Mouse (Mus musculus) lung, postnatal 25 days (tissue): ENCODE measurements around the gene Dnttip1.
"Not testable (repeated sequence)": the region's sequence is repeated elsewhere in the genome, so short reads cannot be mapped to it uniquely, and the experiment has no call there.

Source experiments
- DNase-seq: peaks from one replicate; pipeline ENCODE4 v3.0.0; 2022; ENCODE audit warnings: low spot score

Dnttip1 gene

DNA sequence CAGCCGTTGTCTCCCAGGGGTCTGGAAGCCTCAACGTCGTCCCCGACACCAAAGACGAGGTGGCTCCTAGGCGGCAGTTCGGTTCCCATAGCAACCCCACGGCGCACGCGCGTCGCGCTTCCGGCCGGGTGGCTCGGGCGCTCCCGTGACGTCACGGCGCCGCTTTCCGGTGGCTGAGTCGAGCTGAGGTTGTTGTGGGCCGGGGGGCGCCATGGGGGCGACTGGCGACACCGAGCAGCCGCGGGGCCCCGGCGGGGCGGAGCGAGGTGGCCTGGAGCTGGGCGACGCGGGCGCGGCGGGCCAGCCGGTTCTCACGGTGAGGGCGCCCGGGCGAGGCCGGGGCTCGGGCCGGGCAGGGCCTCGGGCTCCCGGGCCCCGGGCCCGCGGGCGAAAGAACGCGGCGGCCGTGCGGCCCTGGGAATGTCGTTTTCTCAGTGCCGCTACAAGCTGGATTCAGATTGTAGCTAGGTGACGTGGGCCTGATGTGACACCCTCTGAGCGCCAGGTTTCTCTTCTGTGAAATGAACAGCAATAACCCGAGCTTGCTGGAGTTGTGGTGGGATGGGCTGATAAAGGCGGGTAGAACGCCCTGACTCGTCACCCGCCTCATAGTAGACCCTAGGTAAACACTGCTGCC lies at the start of gene Dnttip1, which contains the start of gene Wfdc3:
Gene Dnttip1 (plus strand): TSS at position 141 of the 637 bp plus-strand sequence.
Gene Wfdc3 (minus strand): TSS at position 89 of the 637 bp plus-strand sequence.
- peak; percentile 93 for DNase-seq

DNA sequence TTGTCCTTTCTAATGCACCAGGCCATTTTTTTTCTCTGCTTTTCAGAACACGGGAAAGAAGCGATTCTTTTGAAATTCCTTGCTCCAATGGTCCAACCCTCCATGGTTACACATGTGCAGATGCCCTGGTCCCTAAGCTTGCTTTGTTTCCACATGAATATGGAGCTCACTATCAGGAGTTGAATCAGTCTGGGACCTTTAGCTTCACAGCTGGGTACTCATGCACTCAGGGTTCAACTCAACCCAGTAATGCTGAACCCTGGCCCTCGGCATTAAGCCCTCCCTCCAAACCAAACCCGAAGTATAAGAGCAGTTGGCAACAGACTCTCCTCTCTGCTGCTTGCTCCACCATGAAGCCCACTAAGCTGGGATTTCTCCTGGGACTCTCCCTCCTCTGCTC lies 47.6 kb upstream of the Dnttip1 start, which contains the start of gene Spint4:
Gene Spint4 (plus strand): TSS at position 301 of the 400 bp plus-strand sequence.
- DNase-seq = no peak

DNA sequence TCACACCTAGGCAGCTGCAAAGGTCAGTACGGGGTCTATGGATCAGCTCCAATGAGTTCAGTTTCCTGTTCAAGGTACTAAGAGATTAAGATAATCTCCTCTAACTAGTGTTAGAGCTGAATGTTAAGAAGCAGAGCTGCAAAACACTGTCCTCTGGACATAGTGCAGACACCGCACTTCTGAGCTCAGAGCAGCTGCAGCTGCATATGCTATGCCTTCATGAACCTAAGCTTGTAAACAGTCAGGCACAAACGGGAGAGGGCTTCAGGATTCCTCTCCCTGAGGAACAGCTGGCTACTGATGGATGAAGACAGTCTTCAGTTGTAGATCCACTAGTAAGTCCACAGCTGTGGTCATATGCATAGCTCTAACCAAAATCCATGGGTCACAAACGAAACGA lies 44.8 kb upstream of the Dnttip1 start:
- DNase-seq = no peak

DNA sequence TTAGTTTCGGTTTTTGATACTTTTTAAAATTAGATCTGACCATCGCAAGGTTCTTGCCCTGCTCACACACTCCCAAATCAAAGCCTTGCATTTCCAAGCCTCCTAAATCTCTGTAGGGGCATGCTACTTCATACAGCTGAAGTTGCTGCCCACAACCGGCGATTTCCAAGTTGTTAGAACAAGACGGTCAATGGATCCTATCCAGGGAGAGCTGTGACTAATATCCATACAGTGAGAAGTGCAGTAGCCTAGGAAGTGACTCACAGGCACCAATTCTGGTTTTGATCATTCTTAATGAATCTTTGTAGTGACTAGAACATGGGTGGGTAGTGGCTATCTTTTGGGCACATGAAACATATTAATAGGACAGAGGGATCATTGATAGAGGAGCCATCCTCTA lies 44.0 kb upstream of the Dnttip1 start:
- DNase-seq = no peak

DNA sequence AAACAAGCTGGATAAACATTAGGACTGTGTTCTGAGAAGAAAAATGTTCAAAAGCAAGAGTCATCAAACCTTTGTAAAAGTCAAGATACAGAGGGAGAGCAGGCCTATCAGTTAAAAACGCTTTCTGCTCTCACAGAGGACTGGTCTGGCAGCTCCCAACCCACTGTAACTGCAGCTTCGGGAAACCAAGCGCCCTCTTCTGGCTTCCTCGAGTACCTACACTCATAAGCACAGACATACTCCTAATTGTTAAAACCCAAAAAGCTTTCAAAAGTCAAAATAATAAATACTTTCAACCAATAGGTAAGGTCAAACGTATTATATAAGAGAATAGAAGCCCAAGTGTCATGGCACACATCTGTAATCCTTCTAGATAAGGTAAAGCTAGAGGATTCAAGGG lies 41.5 kb upstream of the Dnttip1 start:
- no peak for DNase-seq

DNA sequence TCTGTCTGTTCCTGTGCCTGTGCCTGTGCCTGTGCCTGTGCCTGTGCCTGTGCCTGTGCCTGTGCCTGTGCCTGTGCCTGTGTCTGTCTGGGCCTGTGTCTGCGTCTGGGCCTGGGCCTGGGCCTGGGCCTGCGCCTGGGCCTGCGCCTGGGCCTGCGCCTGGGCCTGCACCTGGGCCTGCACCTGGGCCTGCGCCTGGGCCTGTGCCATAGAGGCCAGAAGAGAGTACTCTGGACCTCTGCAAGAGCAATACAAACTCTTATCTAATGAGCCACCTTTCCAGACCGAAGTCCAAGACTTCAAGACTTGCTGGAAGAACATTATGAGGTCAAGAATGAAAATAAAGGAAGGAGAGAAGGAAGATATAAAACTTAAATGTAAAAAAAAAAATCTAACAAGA lies 40.5 kb upstream of the Dnttip1 start:
- no peak for DNase-seq

DNA sequence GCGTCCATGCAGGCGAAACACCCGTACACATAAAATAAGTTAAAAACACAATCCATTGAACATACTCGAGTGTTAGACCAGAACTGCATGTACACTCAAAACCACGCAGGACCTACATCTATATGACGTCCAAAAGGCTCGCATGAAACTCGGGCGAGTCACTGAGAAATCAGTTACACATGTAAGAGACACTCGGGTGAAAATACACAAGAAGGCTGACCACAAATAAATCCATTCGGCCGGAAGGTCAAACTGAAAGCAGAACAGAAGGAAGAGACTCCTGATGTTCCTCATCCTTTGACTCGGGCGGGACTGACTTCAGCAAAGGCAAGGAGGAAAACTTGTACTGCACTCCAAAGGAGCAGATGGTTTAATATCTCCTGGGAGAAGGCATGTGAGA lies 39.8 kb upstream of the Dnttip1 start:
- DNase-seq = no peak

DNA sequence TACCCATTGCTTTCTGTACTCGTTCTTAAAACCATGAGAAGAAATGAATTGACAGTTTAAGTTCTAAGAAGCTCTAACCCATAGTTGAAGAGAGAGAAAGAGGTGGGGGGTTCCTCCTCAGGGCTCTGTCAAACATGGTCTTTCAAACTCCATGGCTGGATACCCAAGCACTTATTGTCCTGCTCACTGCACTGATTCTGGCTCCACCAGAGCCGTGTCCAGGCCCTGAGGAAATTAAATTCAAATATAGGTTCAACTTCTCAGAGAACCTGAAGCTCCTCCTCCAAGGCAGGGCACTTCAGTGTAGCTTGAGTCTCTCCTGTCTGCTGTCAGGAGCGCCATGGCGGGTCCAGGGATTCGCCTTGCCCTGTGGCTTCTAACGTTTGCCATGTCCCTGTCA lies 30.8 kb upstream of the Dnttip1 start, which contains the start of gene Spint5:
Gene Spint5 (plus strand): TSS at position 301 of the 400 bp plus-strand sequence.
- no peak for DNase-seq

DNA sequence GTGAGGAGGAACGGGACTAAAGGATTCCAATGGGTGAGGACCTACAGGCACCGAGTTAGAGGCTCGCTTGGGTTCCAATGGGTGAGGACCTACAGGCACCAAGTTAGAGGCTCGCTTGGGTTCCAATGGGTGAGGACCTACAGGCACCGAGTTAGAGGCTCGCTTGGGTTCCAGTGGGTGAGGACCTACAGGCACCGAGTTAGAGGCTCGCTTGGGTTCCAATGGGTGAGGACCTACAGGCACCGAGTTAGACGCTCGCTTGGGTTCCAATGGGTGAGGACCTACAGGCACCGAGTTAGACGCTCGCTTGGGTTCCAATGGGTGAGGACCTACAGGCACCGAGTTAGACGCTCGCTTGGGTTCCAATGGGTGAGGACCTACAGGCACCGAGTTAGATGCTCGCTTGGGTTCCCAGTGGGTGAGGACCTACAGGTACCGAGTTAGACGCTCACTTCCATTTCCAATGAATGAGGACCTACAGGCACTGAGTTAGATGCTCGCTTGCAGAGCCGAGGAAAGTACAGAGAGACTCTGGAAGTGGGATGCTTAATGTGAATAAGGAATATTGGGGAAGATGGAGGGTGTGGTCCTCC lies 29.5 kb upstream of the Dnttip1 start:
- not testable (repeated sequence) for DNase-seq

DNA sequence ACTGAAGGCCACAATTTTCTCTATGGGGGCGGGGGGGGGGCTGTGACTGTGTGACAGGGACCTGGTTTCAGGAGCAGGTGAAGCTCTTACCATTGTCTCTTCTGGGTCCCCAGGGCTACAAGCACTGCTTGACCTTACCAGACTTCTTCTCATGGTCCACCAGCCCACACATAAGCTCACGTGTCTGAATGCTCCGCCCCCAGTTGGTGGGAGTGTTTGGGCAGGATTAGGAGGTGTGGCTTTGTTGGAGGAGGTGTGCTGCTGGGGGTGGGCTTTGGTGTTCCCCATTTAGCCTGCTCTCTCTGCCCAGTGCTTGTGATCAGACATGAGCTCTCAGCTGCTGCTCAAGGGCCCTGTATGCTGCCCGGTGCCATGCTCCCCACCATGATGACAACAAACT lies 22.5 kb upstream of the Dnttip1 start:
- no peak for DNase-seq

DNA sequence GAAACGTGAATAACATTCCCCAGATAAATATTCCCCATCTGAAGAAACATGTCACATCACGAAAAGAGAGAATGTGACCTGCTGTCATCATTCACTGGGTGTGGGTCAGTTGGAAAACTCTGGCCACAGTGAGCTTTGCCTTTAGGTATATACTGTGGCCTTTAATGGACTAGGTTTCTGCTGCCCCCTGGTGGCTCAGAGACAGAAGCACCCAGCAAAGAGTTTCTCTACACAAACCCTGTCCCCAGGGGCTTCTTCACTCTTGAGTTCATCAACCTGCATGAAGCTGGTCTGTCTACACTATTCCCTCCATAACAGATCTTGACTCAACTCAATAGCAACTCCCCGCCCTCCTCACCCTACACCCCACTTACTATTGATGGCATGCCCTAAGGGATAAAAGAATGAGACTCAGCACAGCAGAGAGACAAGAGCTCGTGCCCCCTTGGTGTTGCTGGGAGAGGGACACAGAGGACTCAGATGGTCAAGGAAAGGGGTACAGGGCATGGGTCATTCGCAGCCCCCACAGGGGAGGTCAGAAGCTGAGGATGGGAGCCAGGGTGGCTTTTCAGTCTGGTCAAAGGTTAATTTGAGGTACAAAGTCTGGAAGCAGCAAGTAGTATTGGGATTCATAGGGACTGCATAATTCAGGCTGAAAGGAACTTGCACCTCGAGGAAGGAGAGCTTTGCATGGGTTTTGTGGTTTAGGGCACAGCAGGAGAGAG lies 19.7 kb upstream of the Dnttip1 start:
- peak; percentile 67 for DNase-seq

DNA sequence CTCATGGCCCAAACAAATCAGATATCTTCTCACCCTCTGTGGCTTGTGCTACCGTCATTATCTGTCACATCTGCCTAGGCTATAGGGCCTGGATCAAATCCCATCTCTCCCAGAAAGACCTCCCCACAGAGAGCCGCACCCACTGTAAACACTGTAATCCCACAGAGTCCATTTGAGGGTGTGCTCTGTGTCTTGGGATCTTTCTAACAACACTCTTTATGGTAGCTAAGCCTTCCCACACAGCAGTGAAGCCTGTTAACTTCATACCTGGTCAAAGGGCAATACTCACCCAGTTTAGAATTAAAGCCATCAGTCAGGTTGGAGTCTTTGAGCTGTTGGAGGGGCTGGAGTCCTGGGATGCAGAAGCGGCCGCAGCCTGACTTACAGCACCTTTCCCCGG lies 14.1 kb upstream of the Dnttip1 start:
- DNase-seq = no peak

DNA sequence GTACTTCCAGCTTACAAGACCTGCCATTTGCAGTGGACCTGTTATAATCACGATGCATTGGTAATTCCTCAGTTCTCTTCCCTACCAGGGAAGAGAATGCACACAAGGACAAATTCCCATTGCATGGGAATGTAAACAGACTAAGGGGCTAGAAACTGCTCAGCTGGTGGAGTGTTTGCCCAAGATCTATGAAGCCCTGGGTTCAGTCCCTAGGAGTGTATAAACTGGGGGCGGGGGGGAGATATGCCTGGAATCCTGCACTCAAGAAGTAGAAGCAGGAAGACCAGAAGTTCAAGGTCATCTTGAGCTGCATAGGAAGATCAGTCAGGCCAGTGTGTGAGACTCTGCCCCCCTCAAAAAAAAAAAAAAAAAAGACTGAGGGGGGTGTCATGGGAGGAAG lies 12.5 kb upstream of the Dnttip1 start:
- DNase-seq = no peak

DNA sequence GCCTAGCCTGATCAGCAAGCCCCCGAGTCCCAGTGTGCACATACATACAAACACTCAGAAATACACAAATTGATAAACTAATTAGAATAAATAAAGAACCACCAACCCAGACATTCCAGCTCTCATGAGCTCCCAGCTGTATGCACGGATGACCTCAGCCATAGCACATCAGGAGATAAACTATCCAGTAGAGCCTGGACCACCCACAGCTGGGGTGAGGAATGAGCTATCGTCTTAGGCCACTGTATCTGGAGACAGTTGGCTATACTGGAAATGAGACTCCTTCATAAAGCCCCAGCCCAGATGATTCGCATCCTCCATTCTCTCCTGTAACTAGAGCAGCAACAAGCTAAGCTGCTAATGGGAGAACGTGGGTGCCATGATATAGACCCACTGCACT lies 10.9 kb upstream of the Dnttip1 start:
- DNase-seq = no peak

DNA sequence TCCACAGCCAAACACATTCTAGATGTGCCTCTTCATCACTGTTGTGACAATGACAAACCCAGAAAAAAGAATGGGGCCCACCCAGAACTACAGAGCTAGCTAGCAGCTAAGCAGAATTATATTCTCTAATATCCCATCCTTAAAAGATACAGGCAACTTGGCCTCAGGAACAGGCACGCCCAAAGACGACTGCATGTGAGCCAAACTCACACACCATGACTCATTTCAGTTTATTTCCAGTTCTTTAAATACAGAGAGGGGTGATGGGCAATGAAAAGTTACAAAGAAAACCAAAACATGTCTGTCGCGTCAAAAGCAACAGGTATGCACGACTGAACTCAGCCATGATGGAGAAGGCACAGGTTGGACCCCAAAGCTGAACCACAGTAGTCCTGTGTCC lies 10.3 kb upstream of the Dnttip1 start:
- no peak for DNase-seq

DNA sequence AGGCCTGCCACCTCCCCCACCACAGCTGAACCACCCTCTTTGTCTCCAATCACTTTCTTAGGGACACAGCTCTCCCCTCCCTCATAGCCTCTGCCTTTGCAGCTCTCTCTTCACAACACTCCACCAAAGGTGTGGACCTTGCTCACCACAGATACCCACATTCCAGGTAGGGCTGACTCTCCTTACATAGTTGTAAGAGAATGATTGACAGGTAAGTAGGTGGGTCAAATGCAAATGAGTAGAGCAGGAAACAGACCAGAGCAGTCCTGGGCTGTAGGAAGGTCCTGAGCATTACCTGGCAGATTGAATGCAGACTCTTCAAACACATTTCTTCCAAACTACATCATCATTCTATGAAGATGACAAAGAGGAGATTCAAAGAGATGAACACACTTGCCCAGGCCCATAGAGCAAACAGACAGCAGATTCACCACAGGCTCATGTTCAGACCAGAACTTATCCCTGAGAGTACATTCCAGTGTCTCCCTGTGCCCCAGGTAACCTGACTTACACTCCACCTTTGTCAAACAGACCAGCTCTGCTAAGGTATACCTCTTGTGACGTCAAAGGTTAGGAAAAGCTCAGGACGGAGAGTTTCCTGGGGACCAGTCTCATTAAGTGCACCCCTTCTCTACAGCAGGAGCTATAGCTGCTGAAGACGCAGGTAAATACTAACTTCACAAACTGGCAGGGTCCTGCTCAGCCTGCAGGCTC lies 8.2 kb upstream of the Dnttip1 start:
- no peak for DNase-seq

DNA sequence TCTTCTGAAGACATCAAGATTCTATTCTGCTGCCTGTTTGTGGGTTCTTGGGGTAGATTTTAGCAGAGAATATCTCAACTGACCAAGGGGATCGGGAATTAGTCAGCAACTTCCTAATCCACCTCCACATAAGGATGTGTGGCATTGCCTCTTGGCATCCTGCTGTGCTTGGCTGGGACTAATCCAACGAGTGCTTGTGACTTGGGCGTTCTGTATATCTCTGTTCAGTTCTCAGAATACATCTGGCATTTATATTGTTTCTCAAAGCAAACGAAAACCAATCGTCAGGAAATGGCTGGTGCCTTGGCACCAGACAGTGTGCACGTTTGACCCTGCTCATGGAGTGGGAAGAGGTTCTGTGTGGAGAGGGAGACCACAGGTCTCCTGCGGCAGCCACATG lies 5.9 kb upstream of the Dnttip1 start:
- DNase-seq = no peak

DNA sequence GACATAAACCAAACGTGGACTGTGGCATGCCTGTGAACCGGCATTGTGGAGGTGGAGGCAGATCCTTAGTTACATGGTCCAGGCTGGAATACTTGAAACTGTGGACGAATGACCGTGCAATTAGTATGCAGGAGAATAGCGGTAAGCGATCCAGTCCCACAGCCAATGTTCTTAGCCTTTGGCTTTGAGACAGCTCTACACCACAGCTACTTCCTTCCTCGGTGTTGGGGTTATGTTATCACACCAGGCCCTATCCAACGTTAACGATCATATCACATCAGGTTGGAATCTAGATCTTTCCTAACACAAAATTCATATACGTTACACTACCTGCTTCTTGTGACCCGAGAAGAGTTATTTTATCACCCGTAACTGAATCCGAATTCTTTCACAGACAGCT lies 796 bp upstream of the Dnttip1 start:
- no peak for DNase-seq

DNA sequence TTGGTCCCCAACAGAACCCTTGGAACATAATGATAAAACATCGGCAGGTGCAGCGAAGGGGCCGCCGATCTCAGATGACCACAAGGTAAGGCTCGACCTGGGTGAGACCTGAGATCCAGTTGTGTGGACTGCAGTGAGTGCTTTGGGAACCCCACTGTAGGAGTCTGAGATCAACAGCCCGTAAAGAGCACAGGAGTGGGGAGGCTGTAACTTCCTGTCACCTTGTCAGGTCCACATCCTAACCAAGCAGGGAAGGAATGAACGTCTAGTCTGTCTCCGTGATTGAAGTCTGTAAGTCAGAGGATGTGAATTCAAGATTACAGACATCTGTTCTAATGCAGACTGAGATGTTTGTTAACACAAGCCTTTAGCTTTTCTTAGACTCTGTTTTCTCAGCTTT lies 910 bp downstream of the Dnttip1 start:
- DNase-seq = no peak

DNA sequence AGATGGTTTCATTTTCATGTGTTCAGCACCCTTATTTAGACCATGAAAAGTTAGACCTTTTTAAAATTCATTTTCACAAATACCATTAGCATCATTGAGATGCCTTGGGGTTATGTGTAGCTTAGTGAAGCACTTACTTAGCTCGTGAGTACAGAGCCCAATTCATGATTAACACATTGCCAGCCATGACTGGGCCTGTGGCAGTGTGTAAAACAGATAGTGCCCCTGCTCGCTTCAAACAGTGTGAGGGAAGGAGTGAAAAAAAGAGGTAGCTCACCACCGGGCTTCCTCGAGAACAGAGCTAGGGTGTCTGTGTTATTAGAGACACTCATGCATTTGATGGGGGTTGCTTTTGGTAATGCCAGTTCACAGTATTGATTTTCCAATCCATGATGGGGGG lies 2.4 kb downstream of the Dnttip1 start:
- DNase-seq = no peak

DNA sequence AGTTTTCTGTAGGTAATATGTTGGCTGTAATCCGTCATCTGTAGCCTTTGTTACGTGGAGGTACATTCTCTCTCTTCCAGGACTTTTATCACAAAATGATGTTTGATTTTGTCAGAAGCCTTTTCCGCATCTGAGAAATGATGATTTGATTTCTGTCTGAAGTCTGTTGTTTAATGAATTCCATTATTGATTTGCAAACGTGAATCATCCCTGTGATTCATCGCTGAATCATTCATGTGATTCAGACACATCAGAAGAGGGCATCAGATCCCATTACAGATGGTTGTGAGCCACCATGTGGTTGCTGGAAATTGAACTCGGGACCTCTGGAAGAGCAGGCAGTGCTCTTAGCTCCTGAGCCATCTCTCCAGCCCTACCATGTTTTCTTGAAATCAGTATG lies 3.2 kb downstream of the Dnttip1 start:
- no peak for DNase-seq

DNA sequence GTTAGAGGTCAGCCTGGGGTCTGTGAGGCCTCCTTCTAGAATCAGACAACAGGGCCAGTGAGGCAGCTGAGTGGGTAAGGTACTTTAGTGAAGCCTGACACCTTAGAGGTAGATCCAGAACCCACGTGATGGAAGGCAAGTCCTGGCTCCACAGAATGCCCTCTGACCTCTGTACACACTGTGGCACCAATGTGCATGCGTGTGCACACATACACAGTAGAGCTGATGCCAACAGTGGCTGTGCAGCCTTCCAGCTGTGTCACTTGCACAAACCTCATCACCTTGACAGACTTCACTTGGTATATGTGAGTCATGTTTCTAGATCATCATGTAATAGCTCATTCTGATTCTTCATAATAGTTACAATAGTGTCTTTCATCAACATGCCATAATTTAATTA lies 6.7 kb downstream of the Dnttip1 start:
- DNase-seq = no peak

DNA sequence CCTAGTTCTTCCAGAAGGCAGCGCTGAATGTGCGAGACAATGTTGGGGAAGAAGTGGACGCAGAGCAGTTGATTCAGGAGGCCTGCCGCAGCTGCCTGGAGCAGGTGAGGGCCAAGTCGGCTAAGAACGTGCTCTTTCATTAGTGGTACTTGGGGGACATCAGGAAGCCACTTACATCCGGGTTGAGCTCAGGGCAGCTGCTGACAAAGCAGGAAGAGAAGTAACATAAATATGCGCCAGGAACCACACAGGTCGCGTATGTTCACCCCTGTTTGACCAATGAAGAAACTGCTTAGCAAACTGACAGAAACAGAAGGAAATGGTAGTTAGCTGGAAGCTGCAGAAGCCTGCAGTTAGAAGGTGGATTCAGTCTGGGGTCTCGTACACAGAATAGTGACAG lies 8.3 kb downstream of the Dnttip1 start:
- no peak for DNase-seq
